Mouse (Mus musculus) erythroblast, embryonic 14.5 days (primary cell): ENCODE data around the gene Klk1.

ENCODE experiments used
- GATA1 ChIP-seq: IDR thresholded peaks from 2 replicates; pipeline ENCODE4 v1.6.1; 2012; ENCODE audit warnings: low read length, inconsistent platforms, mixed read lengths
- TAL1 ChIP-seq: IDR thresholded peaks from 3 replicates; pipeline ENCODE4 v1.6.1; 2012; ENCODE audit warnings: low read length, inconsistent platforms, mixed read lengths

DNA sequence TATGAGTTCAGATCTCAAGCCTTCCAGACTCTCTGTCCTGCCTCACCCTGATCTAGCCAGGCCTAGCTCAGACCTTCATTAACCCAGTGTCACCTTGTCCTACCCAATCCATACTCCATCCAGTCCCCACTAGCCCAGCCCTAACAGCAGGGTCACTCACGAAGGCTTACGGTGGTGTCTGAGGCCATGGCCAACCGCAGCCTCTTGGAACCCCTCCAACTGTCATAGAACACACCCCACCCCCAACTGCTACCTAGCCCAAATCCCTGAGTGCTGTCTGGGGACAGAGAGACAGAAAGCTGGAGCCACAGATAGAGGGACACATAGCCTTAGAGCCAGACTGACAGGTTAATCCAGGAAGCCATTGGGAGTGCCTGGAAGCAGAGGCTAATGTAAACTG lies 10.7 kb downstream of the Klk1 start, which contains the start of gene Gm36864:
- TF ChIP-seq TAL1 (no peak), GATA1 (no peak)
